Mouse (Mus musculus): ENCODE results near the gene Dock3.

DNA sequence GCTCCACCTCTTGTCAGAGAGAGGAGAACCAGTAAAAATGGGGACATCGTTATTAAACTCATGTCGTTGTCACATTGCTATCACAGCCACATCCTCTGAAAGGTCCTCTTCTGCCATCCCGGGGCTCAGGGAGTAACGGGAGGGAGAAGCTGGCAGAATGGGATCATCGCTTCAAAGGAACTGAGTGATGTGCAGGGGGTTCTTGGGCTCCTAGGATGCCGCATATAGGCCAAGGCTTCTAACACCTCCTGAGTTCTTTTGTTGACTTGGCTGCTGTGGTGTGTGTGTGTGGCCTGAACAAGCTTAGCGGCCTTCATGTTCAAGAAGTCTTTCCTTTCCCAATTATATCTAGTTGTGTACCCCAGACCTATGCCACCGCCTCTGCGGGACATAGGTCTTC lies 431 bp upstream of the Dock3 start:
- TF ChIP-seq POLR2A (IDR thresholded peaks at IDR 0.05; ENCODE audit: borderline replicate concordance, low read depth, low read length), result no peak
- TF ChIP-seq CTCF (IDR thresholded peaks at IDR 0.05; ENCODE audit: low read depth, low read length), result no peak
